Mouse (Mus musculus): ENCODE measurements around the gene Gcc2.

DNA sequence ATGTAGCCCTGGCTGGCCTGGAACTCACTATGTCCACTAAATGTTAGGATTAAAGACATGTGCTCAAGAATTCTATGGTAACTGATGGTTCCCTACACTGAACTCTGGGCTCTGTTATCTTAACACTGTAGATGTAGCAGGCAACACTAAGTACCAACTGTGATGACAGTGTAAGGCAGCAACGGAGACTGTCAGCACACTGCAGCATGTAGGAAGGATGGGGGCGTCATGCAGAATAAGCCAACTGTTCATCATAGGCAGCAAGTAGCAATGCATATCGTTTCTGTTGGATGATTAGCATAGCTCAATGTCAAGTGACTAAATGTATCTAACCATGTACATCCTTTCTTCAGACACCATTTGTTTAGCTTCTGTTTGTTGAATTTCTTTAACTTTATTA, 38.9 kb downstream of the Gcc2 start:
- no peak for TF ChIP-seq CTCF (conservative IDR thresholded peaks at IDR 0.05; ENCODE audit: low read length)
- TF ChIP-seq POU5F1 (IDR thresholded peaks at IDR 0.05; ENCODE audit: borderline replicate concordance, low read length): no peak
